Mouse (Mus musculus) 3134 (cell line): ENCODE results near the gene Rnf10.
"Not testable (repeated sequence)": the region's sequence is repeated elsewhere in the genome, so short reads cannot be mapped to it uniquely, and the experiment has no call there.

ENCODE experiments used
- DNase-seq: peaks from one replicate; pipeline ENCODE4 v3.0.0-alpha.2; 2011; ENCODE audit warnings: low spot score; ENCODE audit not compliant: insufficient read length; ENCODE audit errors: extremely low read depth

Gene Rnf10

DNA sequence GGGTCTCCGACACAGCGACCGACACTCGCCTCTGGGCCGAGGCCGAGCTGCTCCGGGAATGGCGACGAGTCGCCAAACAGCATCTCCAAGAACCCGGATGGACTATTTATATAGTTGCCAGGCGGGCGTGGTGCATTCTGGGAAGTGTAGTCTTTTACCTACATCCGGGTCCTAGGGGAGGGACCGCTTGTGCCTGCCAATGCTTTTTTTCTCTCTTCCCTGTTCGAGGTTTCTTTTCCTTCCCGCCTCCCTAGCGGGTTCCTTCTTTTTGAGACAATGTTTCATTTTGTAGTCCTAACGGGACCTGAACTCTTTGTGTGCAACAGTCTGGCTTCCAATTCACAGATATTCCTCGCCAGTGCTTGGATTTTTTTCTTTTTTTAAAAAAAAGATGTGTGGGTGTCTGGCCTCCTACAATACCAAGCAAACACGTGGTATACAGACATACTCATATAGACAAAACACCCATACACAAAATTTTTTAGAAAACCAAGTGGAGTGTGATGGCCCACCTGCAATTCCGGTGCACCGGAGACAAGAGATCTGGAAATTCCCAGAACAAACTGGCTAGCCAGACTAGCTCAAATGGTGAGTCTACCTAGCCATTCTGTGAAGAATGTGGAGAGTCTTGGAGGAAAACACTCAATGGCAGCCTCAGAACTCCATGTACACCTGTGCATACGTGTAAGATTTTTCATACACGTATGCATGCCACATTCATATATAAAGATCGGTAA lies at the start of gene Rnf10:
Gene Rnf10, minus strand, starts transcription at position 87 of the 737 bp plus-strand sequence.
- DNase-seq, result peak; percentile 77

DNA sequence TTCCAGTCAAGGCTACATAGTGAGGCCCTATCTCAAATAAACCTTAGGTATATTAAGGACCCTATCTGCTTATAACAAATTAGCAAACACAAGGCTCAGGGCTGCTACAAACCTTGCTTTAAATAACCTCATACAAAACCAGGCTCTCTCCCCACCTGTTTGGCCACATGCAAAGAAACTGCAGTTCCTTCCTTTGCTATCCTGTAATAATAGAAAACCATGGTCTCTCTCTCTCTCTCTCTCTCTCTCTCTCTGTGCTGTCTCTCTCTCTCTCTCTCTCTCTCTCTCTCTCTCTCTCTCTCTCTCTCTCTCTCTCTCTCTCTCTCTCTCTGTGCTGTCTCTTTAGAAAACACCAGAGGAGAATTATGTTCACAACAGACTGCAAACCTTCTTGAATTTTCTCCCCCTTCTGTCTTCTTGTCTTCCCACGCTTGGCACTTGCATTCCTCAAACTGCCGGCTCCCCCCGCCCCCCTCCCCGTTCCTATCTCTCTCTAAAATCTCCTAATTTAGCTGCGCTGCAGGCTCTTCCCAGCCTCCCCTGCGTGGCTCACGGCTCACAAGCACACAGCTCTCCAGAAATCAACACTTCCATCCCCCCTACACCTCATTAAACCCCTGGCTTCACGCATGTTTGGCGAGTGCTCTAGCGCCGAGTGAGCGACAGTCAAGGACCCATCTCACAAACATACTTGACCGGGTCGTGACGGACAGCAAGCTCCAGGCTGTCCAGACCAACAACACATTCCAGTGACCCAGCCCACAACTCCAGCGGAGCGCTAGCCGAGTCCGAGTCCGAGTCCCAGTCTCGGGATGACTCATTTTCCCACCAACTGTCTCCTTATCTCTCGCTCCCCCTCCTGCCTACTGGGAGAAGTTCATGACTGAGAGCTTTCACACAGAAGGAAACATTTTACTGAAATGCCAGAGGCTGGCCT lies 46.6 kb upstream of the Rnf10 start:
- peak; percentile 86 for DNase-seq

DNA sequence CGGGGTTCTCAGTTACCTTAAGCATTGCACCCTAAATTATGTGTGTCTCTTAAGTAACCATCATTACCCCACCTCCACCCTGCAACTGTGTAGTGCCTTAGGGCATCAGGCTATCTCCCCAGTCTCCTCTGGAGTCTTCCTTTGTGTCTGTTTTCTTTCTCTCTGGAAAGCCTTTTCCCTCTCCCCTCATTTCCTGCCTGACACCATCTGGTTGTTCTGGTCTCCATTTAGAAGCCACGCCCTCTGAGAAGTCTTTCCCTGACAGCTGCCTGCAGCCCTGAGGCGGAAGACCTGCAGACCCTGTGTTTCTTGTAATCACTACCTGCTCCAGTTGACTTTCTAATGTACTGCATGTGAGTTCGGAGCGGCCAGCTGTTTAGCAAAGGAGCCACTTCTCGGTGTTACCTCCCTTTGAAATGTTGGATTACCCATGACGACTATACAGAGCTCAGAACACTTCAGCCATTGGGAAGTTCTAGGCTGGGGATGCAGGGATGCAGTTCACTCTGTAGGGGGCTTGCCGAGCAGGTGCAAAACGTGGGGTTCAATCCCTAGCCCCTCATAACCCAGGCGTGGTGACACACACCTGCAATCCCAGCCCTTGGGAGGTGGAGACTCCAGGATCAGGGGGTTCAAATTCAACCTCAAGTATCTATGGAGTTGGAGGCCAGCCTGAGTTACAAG lies 45.1 kb upstream of the Rnf10 start:
- no peak for DNase-seq

DNA sequence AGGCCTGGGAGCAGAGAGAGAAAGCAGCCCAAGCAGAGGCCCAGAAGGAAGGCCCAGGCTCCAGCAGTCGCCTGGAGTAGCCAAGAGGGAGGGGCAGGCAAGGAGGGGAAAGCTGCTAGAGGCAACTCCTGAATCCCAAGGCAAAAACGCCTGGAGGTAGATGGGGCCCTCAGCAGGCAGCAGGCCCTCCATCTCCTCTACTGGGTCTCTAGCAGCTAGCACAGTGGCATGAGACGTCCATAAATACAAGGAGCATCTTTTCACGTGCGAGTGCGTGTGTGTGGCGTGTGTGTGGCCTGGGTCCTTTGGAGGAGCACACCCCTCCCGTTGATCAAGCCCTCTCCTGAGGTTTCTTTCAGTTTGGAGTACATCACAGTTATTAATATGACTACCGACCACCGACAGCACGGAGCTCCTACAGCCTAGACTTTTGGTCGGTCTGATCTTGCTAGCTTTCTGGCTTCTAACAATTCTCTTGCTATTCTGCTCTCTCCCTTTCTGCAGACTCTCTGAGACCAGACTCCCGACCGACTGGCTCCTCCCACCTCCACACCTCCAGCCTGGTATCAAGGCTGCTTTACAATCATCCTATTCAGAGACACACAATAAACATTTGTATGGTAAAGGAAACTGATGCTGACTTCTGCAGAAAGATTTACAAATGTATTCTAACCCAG lies 44.4 kb upstream of the Rnf10 start:
- no peak for DNase-seq

DNA sequence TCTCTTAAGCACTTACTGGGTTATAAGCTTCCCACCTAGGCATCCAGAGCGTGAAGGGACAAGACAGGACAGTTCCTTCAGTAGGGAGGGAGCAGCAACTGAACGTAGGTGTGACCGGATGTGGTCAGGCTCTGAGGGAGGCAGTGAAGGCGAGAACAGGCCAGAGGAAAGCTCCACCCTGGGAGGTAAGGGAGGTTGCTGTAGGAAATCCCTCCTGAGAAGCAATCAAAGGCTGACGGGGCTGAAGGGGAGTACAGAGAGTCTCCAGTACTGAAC lies 40.9 kb upstream of the Rnf10 start:
- no peak for DNase-seq

DNA sequence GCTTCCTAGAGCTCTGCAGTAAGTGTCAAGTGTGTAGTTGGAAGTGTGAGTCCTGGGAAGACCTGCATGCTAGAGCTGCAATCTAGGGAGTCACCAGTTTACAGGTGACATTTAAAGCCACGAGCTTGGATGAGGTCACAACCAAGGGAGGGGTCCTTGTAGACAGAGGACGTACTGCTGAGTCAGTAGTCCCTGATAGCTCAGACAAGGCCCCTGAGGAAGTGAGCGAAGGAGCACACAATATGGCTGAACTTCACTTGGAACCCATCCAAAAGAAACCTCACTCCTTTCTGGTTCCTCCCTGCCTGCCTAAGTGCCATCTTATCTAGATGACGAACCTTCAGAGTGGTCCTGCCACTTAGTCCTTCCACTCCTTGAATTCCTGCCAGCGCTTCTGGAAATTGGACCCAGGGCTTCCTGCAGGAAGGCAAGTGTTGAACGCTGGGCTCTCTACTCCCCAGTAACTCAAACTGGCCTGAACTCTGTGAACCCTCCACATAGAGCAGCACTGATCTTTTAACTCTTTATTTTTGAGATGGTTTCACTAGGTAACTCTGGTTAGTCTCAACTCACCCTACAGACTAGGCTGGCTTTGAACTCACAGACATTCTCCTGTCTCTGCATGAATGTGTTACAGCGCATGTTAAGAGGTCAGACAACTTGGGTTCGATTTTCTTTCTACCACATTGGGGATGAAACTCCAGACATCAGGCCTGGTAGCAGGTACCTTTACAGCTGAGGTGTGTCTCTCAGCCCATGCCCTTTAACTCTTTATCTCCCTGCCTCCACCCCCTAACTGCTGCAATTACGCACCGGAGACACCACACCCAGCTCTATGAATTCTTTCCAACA lies 40.3 kb upstream of the Rnf10 start:
- no peak for DNase-seq

DNA sequence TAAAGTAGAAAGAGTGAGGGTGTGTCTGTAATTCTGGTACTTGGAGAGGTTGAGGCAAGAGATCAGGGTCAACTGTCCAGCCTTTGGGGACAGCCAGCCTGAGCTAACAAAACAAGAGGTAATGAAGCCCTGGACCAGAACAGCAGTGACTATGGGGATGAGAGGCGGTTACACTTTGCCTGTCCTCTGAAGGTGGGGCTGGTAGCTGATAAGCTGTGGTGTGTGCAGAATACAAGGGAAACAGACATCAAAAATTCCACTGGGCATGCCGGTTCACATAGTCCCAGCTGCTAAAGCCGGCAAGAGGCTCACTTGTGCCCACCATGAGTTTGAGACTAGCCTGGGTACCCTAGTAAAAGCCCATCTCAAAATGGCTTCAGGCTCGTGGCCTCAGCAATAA lies 39.7 kb upstream of the Rnf10 start:
- DNase-seq, result no peak

DNA sequence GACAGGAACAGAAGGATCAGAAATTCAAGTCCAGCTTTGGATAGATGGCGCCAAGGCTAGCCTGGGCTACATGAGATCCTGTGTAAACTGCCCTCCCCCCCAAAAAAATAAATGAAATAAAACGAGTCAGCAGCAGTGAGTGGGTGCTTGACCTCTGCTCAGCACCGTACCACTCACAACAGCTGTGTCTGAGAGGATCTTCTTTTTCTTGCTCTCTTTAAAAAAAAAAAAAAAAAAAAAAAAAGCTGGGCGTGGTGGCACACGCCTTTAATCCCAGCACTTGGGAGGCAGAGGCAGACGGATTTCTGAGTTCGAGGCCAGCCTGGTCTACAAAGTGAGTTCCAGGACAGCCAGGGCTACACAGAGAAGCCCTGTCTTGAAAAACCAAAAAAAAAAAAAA lies 29.5 kb upstream of the Rnf10 start:
- DNase-seq, result not testable (repeated sequence)

DNA sequence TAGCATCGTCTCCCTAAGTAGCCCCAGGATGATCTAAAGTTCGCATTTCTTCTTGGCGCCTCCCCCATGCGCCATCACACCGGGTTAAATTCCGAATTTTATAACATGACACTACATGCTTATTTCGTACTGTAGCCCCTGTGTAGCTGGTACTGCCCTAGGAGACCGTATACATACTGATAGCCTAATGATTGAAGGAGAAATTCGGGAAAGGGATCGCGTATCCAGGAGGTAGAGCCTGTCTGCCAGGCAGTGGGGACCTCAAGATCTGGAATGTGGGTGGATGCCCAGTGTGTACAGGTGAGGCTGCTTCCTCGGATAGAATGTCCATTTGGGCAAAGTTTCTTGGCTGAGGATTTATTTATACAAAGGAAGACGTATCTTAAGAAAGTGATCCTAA lies 28.9 kb upstream of the Rnf10 start:
- no peak for DNase-seq

DNA sequence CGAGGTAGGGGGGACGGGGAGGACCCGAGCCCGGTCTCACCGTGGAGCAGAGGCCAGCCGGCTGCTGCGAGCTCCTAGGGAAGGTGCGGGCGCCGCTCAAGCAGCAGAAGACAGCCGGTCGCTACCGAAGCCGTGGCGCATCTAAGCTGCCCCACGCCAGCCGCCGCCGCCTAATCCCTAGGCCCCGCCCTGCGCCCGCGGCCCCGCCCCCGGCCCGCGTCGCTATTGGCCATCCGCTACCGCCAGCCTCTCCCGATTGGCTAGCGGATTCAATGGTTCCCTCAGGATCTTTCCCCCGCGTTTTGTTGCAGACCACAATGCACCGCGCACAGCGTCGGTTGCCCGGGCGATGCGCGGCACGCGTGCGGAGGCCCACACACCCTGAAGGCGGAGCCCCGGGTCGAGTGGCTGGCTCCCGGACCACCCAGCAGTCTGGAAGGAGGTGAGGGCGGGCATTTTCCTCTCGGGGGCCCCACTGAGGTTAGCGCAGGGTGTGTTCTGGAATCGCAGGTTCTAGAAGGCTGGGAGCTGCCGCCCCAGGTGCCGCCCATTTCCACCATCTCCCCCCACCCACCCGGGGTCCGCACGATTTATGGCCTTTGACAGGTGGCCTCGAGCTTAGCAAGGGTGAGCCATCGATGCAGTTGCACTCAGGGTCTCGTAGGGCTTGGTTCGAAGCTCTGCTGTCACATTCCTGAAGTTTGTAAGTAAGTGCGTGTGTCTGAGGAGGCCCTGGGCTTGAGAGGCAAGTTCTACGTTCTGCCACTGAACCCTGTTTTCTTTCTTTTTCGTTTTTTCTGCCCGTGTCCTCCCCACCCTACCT lies 28.3 kb upstream of the Rnf10 start, which contains the start of gene Dynll1:
Gene Dynll1, minus strand, starts transcription at position 208 of the 823 bp plus-strand sequence.
- DNase-seq, result peak; percentile 97

DNA sequence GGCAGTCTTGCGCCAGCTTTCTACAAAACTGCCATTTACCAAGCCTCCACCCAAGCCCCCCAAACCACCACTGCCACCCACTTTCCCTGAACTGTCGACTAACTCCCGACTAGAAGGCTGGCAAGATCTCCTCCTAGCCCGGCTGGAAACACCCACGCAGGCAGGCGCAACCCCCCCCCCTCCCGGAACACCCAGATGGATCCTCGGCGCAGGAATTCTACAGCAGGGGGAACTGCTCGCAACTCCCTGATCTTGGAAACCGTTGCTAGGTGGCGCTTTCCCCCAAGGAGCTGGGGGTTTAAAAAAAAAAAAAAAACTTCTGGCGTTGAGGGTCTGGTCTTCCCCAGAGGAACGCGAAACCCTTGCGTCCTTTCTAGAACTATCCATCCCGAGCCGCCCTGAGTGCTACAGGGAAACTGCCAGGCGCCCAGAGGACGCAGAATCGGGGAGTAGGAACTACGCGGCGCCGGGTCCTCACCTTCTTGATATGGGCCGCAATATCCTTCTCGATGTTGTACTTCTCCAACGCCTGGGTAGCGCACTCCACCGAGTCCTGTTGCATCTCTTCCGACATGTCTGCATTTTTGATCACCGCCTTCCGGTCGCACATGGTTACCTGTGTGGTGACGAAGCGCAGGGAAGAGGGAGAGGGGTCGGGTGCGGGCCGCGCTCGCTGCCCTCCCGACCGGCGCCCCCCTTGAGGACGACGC lies 27.5 kb upstream of the Rnf10 start:
- DNase-seq, result peak; percentile 71

DNA sequence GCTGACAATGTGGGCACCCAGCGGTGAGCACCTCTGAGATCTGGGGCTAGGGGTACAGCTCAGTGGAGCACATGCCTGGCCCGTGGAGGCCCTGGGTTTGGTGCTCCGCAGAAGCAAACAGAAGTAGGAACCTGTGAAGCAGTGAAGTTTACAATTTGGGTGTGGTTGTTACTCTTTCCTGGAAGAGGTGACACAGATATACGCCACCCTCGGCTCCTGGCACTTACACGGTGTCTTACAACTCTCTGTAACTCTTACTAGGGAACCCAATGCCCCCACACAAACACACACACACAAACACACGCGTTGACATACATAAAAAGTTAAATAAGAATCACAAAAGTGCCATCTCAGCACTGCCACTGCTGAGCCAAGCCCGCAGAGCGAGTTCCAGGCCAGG lies 23.6 kb upstream of the Rnf10 start:
- no peak for DNase-seq

DNA sequence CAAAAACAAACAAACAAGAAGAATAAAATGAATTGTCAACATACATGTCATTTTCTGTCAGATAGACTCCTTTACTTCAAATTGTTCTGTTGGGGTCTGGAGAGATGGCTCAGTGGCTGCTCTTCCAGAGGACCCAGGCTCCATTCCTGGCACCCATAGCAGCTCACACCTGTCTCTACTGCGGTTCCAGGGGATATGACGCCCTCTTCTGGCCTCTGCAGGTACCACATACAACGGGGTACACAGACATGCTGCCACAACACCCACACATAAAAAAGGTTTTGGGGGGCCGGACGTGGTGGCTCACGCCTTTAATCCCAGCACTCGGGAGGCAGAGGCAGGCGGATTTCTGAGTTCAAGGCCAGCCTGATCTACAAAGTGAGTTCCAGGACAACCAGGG lies 21.5 kb upstream of the Rnf10 start:
- no peak for DNase-seq

DNA sequence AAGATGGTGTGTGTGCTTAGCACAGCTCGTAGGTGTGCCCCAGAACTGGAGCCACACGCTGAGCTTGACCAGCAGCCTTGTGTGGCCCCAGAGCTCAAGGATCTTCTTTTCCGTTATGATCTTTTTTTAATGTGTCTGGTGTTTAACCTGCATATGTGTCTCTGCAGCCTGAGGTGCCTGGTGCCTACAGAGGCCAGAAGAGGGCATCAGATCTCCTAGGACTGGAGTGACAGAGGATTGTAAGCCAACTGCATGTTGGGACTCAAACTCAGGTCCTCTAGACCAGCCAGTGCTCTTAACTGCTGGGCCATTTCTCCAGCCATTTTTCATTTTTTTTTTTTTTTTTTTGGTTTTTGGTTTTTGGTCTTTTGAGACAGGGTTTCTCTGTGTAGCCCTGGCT lies 12.0 kb upstream of the Rnf10 start:
- DNase-seq, result no peak

DNA sequence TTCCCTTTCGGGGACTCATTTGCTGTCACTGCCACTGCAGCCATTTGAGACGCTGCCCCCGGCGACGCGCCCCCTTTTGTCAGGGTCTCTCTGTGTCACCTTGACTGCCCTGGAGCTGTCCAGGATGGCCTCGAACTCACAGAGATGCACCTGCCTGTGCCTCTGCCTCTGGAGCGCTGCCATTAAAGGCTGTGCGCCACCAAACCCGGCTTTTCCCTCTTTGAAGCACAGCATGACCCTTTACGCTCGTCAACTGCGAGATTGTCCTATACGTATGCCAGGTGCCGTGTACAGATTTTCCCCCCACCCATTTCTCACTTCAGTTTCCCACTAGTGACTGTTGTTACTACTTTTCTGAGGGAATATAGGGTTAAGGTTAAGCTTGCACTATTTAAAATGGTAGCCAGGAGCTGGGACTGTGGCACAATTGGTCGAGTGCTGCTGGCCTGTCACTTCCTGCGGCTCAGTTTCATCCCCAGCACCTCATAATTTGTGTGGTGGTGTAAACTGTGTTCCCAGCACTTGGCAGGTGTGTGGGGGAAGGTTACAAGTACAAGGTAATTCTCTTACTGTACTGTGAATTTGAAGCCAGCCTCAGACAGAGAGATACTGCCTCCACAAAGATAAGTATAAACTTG lies 7.5 kb upstream of the Rnf10 start:
- DNase-seq, result no peak

DNA sequence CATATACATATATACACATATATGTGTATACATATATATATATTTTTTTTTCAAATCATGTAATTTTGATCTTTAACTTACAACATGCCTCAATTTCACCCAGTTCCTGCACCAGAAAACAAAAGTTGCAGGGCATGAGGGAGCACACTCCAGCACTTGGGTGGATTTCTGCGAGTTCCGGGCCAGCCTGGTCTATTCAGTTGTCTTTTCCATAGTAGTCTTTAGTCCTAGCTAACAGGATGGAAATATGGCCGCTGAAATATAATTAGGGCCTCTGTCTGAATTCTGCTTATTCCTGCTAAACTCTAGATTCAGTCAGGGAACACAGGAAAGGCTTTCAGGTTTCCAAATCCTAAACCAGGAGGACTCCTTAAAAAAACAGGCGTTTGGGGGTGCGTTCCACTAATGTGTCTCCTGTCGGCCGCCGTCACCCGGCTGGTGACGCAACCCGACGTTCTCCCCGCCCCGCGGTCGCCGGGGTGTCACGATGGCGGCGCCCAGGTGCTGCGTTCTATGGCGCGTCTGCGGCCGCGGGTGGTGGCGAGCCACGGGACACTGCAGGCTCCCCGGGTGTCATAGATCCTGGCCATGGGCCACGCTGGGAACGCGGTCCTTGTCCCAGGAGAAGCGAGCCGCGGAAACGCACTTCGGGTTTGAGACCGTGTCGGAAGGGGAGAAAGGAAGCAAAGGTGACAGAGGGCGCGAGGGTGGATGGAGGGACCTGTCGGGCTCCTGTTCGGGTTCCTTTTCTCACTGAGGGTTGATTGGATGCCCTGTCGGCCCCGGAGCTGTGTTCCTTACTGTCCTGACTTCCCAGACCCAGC lies 6.7 kb upstream of the Rnf10 start, which contains the start of gene Coq5:
Gene Coq5, plus strand, starts transcription at position 441 of the 824 bp plus-strand sequence.
- peak; percentile 83 for DNase-seq

DNA sequence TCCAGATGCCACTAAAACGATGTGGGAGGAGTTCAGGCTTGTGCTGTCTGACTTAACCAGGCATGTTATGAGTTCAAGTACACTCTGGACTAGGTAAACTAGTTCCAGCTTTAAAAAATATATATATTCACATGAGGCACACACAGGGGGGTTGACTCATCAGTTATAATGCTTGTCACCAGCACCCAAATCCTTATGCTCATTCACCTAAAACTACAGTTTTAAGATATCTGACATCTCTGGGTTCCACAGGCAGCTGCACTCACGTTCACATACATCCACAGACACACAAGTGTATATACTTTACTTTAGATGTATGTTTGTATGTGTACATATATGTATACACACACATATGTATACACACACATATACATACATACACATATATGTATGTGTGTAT lies 6.1 kb upstream of the Rnf10 start:
- no peak for DNase-seq
